Mouse (Mus musculus): ENCODE measurements around the gene Kndc1. TPM values are rescaled to one million over a fixed set of nuclear protein-coding genes. Genes with fewer than 3 reads are reported as not detected.
A peak's percentile ranks its signal among the peaks of the same experiment; 100 is the strongest.

The Kndc1 gene
- polyA plus RNA-seq, 1 experiment from 2014 or later: 0.13 TPM

- H3K4me3 ChIP-seq (replicated peaks): no peak overlapping the region
- H3K27me3 ChIP-seq (replicated peaks): no peaks in the 10 kb centered on the region
- H3K27ac ChIP-seq: no peak overlapping the region
- no peak for ATAC-seq
- H3K4me1 ChIP-seq (replicated peaks): peaks cover 8% of the 10 kb centered on the region
- H3K9me3 ChIP-seq: no peaks in the 10 kb centered on the region
- no peak overlapping the region for H3K4me2 ChIP-seq (replicated peaks)
- no peaks in the 10 kb centered on the region for H3K36me3 ChIP-seq
- WGBS: 45% methylated on average over 5 of the region's 5 CpGs
- H3K9ac ChIP-seq: no peak overlapping the region
Observed at GRCm38 (mm10) chr7:139975471-139975870, 81.0 kb downstream of the Kndc1 start.

GRCm38 (mm10) chr7:139978278-139978892, 83.9 kb downstream of the Kndc1 start, which contains the start of gene 6430531B16Rik:
TSS of gene 6430531B16Rik (minus strand) at chr7:139978755.
- Histone ChIP-seq H3K4me2 (replicated peaks) (peak within 1 kb of the TSS; percentile 93), H3K27ac (no peak within 1 kb of the TSS), H3K9me3 (no peaks in the 10 kb centered on the region), H3K4me3 (replicated peaks) (peak within 1 kb of the TSS; percentile 56), H3K9ac (peak within 1 kb of the TSS; percentile 36; the same call in 1 of the 2 replicates), H3K4me1 (replicated peaks) (peaks cover 8% of the 10 kb centered on the region), H3K27me3 (replicated peaks) (no peaks in the 10 kb centered on the region), H3K36me3 (no peaks in the 10 kb centered on the region)
- 5% methylated on average over 32 of the region's 32 CpGs for WGBS
- ATAC-seq: peak; percentile 95

GRCm38 (mm10) chr7:139979011-139979719, 84.7 kb downstream of the Kndc1 start:
- WGBS: 38% methylated on average over 13 of the region's 13 CpGs
- peak; percentile 75 for ATAC-seq
- Histone ChIP-seq H3K4me3 (replicated peaks) (peak overlapping the region; percentile 56), H3K9ac (0 out of 2 replicates have a peak overlapping the region, but pooled peaks have one; percentile 11), H3K27me3 (replicated peaks) (no peaks in the 10 kb centered on the region), H3K4me1 (replicated peaks) (peaks cover 8% of the 10 kb centered on the region), H3K9me3 (no peaks in the 10 kb centered on the region), H3K4me2 (replicated peaks) (peak overlapping the region; percentile 93), H3K27ac (no peak overlapping the region), H3K36me3 (no peaks in the 10 kb centered on the region)

GRCm38 (mm10) chr7:139980778-139981177, 86.3 kb downstream of the Kndc1 start:
- H3K36me3 ChIP-seq: no peaks in the 10 kb centered on the region
- H3K9me3 ChIP-seq: no peaks in the 10 kb centered on the region
- no peak overlapping the region for H3K9ac ChIP-seq
- no peak overlapping the region for H3K27ac ChIP-seq
- ATAC-seq: no peak
- H3K27me3 ChIP-seq (replicated peaks): no peaks in the 10 kb centered on the region
- H3K4me1 ChIP-seq (replicated peaks): peaks cover 8% of the 10 kb centered on the region
- WGBS: 57% methylated on average over 3 of the region's 3 CpGs
- no peak overlapping the region for H3K4me2 ChIP-seq (replicated peaks)
- H3K4me3 ChIP-seq (replicated peaks): no peak overlapping the region

GRCm38 (mm10) chr7:139982058-139982457, 87.6 kb downstream of the Kndc1 start:
- H3K4me2 ChIP-seq (replicated peaks): no peak overlapping the region
- H3K9me3 ChIP-seq: no peaks in the 10 kb centered on the region
- no peak overlapping the region for H3K27ac ChIP-seq
- H3K36me3 ChIP-seq: no peaks in the 10 kb centered on the region
- H3K9ac ChIP-seq: no peak overlapping the region
- 86% methylated on average over 11 of the region's 11 CpGs for WGBS
- H3K4me1 ChIP-seq (replicated peaks): peaks cover 8% of the 10 kb centered on the region
- ATAC-seq: no peak
- no peaks in the 10 kb centered on the region for H3K27me3 ChIP-seq (replicated peaks)
- no peak overlapping the region for H3K4me3 ChIP-seq (replicated peaks)

GRCm38 (mm10) chr7:139984505-139984904, 90.0 kb downstream of the Kndc1 start:
- H3K27me3 ChIP-seq (replicated peaks): no peaks in the 10 kb centered on the region
- no peak for ATAC-seq
- H3K4me1 ChIP-seq (replicated peaks): no peaks in the 10 kb centered on the region
- no peaks in the 10 kb centered on the region for H3K36me3 ChIP-seq
- WGBS: 89% methylated on average over 11 of the region's 11 CpGs
- H3K4me2 ChIP-seq (replicated peaks): no peak overlapping the region
- no peak overlapping the region for H3K4me3 ChIP-seq (replicated peaks)
- H3K9me3 ChIP-seq: no peaks in the 10 kb centered on the region
- H3K27ac ChIP-seq: no peak overlapping the region
- H3K9ac ChIP-seq: no peak overlapping the region

- no peak for ATAC-seq
- Histone ChIP-seq H3K4me1 (replicated peaks) (no peaks in the 10 kb centered on the region), H3K4me2 (replicated peaks) (no peak overlapping the region), H3K27me3 (replicated peaks) (no peaks in the 10 kb centered on the region), H3K36me3 (no peaks in the 10 kb centered on the region), H3K9ac (no peak overlapping the region), H3K27ac (no peak overlapping the region), H3K9me3 (no peaks in the 10 kb centered on the region), H3K4me3 (replicated peaks) (no peak overlapping the region)
- WGBS: 90% methylated on average over 9 of the region's 9 CpGs
Observed at GRCm38 (mm10) chr7:139988272-139988671, 93.8 kb downstream of the Kndc1 start.

GRCm38 (mm10) chr7:139990864-139991394, 96.4 kb downstream of the Kndc1 start:
- peak; percentile 37; the same call in 1 of the 2 replicates for ATAC-seq
- H3K4me3 ChIP-seq (replicated peaks): no peak overlapping the region
- no peaks in the 10 kb centered on the region for H3K36me3 ChIP-seq
- no peaks in the 10 kb centered on the region for H3K9me3 ChIP-seq
- H3K4me2 ChIP-seq (replicated peaks): no peak overlapping the region
- H3K9ac ChIP-seq: no peak overlapping the region
- H3K27me3 ChIP-seq (replicated peaks): no peaks in the 10 kb centered on the region
- no peaks in the 10 kb centered on the region for H3K4me1 ChIP-seq (replicated peaks)
- 68% methylated on average over 8 of the region's 8 CpGs for WGBS
- H3K27ac ChIP-seq: no peak overlapping the region

MicroRNAs within 50 kb of the gene (microRNA counts, 519-probe panel; counts per million panel counts)
- microRNA mmu-miR-202-3p (2,096 counts per million, percentile 49 among the panel's probes with 10 or more counts), microRNA mmu-miR-202-5p (2,415 counts per million, percentile 62 among the panel's probes with 10 or more counts)

Other genes starting within 250 kb of the Kndc1 start
- gene Cfap46, start 210.9 kb upstream of the Kndc1 start, polyA plus RNA-seq (2015; fragmentation: Nextera tagmentation; extraction: Ambion mirVana): 0.13 and 0.31 TPM in 2 replicates
- 0.11 and 0.96 TPM in 2 replicates for gene Adgra1, start 60.5 kb upstream of the Kndc1 start, polyA plus RNA-seq (2015; fragmentation: Nextera tagmentation; extraction: Ambion mirVana)
- gene Utf1, start 49.1 kb downstream of the Kndc1 start, polyA plus RNA-seq (2015; fragmentation: Nextera tagmentation; extraction: Ambion mirVana): not detected in 2 replicates
- gene 6430531B16Rik, start 84.1 kb downstream of the Kndc1 start, polyA plus RNA-seq (2015; fragmentation: Nextera tagmentation; extraction: Ambion mirVana): 0.15 and 0.24 TPM in 2 replicates
- gene Adam8, start 97.9 kb downstream of the Kndc1 start, polyA plus RNA-seq (2015; fragmentation: Nextera tagmentation; extraction: Ambion mirVana): 1.3 and 2.2 TPM in 2 replicates
- gene Zfp511, start 141.7 kb downstream of the Kndc1 start, polyA plus RNA-seq (2015; fragmentation: Nextera tagmentation; extraction: Ambion mirVana): 32.2 and 32.9 TPM in 2 replicates
- 39.8 and 41.3 TPM in 2 replicates for gene Tubgcp2, start 142.0 kb downstream of the Kndc1 start, polyA plus RNA-seq (2015; fragmentation: Nextera tagmentation; extraction: Ambion mirVana)
- not detected in 2 replicates for gene Msx3, start 154.4 kb downstream of the Kndc1 start, polyA plus RNA-seq (2015; fragmentation: Nextera tagmentation; extraction: Ambion mirVana)
- gene Caly, start 187.9 kb downstream of the Kndc1 start, polyA plus RNA-seq (2015; fragmentation: Nextera tagmentation; extraction: Ambion mirVana): 3.4 and 3.7 TPM in 2 replicates
- 487 and 598 TPM in 2 replicates for gene Prap1, start 198.7 kb downstream of the Kndc1 start, polyA plus RNA-seq (2015; fragmentation: Nextera tagmentation; extraction: Ambion mirVana)
- 53.5 and 59.6 TPM in 2 replicates for gene Fuom, start 207.7 kb downstream of the Kndc1 start, polyA plus RNA-seq (2015; fragmentation: Nextera tagmentation; extraction: Ambion mirVana)
- gene Paox, start 221.1 kb downstream of the Kndc1 start, polyA plus RNA-seq (2015; fragmentation: Nextera tagmentation; extraction: Ambion mirVana): 38.3 and 38.4 TPM in 2 replicates
- 183 and 188 TPM in 2 replicates for gene Echs1, start 221.8 kb downstream of the Kndc1 start, polyA plus RNA-seq (2015; fragmentation: Nextera tagmentation; extraction: Ambion mirVana)
- gene Mtg1, start 242.9 kb downstream of the Kndc1 start, polyA plus RNA-seq (2015; fragmentation: Nextera tagmentation; extraction: Ambion mirVana): 24.0 and 27.3 TPM in 2 replicates